Mouse (Mus musculus): Measurements from ENCODE around the gene Mat1a. TPM values are rescaled to one million over a fixed set of nuclear protein-coding genes. Genes with fewer than 3 reads are reported as not detected.

Gene Mat1a
- polyA plus RNA-seq, 1 experiment from 2014 or later = 0.47 TPM

GRCm38 (mm10) chr14:41137006-41137405 is 32.2 kb downstream of the Mat1a start:
- DNase-seq (ENCODE audit: low spot score) = no peak

- no peak for DNase-seq (ENCODE audit: low spot score)
These were observed 35.9 kb downstream of the Mat1a start for GRCm38 (mm10) chr14:41140686-41141085.

- DNase-seq (ENCODE audit: low spot score) = no peak
These were observed 41.2 kb downstream of the Mat1a start for GRCm38 (mm10) chr14:41146035-41146434.

GRCm38 (mm10) chr14:41146922-41147321 is 42.1 kb downstream of the Mat1a start:
- DNase-seq (ENCODE audit: low spot score) = no peak

- no peak for DNase-seq (ENCODE audit: low spot score)
These were observed 42.5 kb downstream of the Mat1a start for GRCm38 (mm10) chr14:41147356-41147755.

- DNase-seq (ENCODE audit: low spot score) = no peak
These were observed 46.5 kb downstream of the Mat1a start, which contains the start of gene Mbl1 for GRCm38 (mm10) chr14:41151220-41151898. TSS of gene Mbl1 (plus strand) at chr14:41151458.

- DNase-seq (ENCODE audit: low spot score) = no peak
These were observed 55.2 kb downstream of the Mat1a start for GRCm38 (mm10) chr14:41160076-41160475.

GRCm38 (mm10) chr14:41160743-41161142 is 55.9 kb downstream of the Mat1a start:
- no peak for DNase-seq (ENCODE audit: low spot score)

- DNase-seq (ENCODE audit: low spot score) = no peak
These were observed 57.8 kb downstream of the Mat1a start for GRCm38 (mm10) chr14:41162663-41163062.

- no peak for DNase-seq (ENCODE audit: low spot score)
These were observed 62.4 kb downstream of the Mat1a start for GRCm38 (mm10) chr14:41167278-41167677.

- DNase-seq (ENCODE audit: low spot score) = no peak
These were observed 63.7 kb downstream of the Mat1a start for GRCm38 (mm10) chr14:41168567-41168966.

- no peak for DNase-seq (ENCODE audit: low spot score)
These were observed 65.7 kb downstream of the Mat1a start for GRCm38 (mm10) chr14:41170514-41170913.

Other genes with a start within 250 kb of the Mat1a start
- 21.4 and 22.4 TPM in 2 replicates for gene Sh2d4b, start 211.8 kb upstream of the Mat1a start, polyA plus RNA-seq (2015; fragmentation: Nextera tagmentation; extraction: Ambion mirVana)
- 58.5 and 65.0 TPM in 2 replicates for gene Tspan14, start 138.2 kb upstream of the Mat1a start, polyA plus RNA-seq (2015; fragmentation: Nextera tagmentation; extraction: Ambion mirVana)
- gene Fam213a, start 91.2 kb upstream of the Mat1a start, polyA plus RNA-seq (2015; fragmentation: Nextera tagmentation; extraction: Ambion mirVana) = 6.6 and 9.3 TPM in 2 replicates
- 0.17 and 0.32 TPM in 2 replicates for gene Dydc2, start 35.8 kb upstream of the Mat1a start, polyA plus RNA-seq (2015; fragmentation: Nextera tagmentation; extraction: Ambion mirVana)
- not detected in 2 replicates for gene Dydc1, start 32.1 kb upstream of the Mat1a start, polyA plus RNA-seq (2015; fragmentation: Nextera tagmentation; extraction: Ambion mirVana)
- 0.65 and 0.95 TPM in 2 replicates for gene Sftpa1, start 26.7 kb downstream of the Mat1a start, polyA plus RNA-seq (2015; fragmentation: Nextera tagmentation; extraction: Ambion mirVana)
- gene Mbl1, start 46.4 kb downstream of the Mat1a start, polyA plus RNA-seq (2015; fragmentation: Nextera tagmentation; extraction: Ambion mirVana) = not detected in 2 replicates
- gene Sftpd, start 80.1 kb downstream of the Mat1a start, polyA plus RNA-seq (2015; fragmentation: Nextera tagmentation; extraction: Ambion mirVana) = 1.4 TPM in 2 replicates
- gene Gm2832, start 173.8 kb downstream of the Mat1a start, polyA plus RNA-seq (2015; fragmentation: Nextera tagmentation; extraction: Ambion mirVana) = not detected in 2 replicates
- gene Gm5798, start 243.6 kb downstream of the Mat1a start, polyA plus RNA-seq (2015; fragmentation: Nextera tagmentation; extraction: Ambion mirVana) = not detected in 2 replicates

Data from thymus, postnatal 0 days (tissue).